Mouse (Mus musculus) midbrain, embryonic 11.5 days (tissue): ENCODE results near the gene Gclc. TPM values are rescaled to one million over a fixed set of nuclear protein-coding genes. Genes with fewer than 3 reads are reported as not detected.
"Not testable (repeated sequence)": the region's sequence is repeated elsewhere in the genome, so short reads cannot be mapped to it uniquely, and the experiment has no call there.

ENCODE experiments used
- ATAC-seq: fragments of 200-750 bp; cut with Nextera tagmentation; 2 replicates; pipeline ENCODE4 v1.8.0; 2017; ENCODE audit warnings: moderate TSS enrichment, moderate library complexity; ENCODE audit not compliant: low FRiP score
- DNase-seq: peaks from one replicate; pipeline ENCODE4 v3.0.0; 2015; ENCODE audit warnings: low spot score; ENCODE audit errors: missing footprints
- H3K27ac ChIP-seq: fragments of 300-500 bp; sonication (generic); 2 replicates; pipeline ENCODE4 v1.5.1; 2014; ENCODE audit warnings: low read depth, low read length
- H3K27me3 ChIP-seq: fragments of 300-500 bp; sonication (generic); 2 replicates; pipeline ENCODE4 v1.6.1; 2014; ENCODE audit warnings: mild to moderate bottlenecking, low read length, moderate library complexity, mixed read lengths; ENCODE audit not compliant: control insufficient read depth, insufficient read depth
- H3K36me3 ChIP-seq: fragments of 300-500 bp; sonication (generic); 2 replicates; pipeline ENCODE4 v1.6.1; 2014; ENCODE audit warnings: mild to moderate bottlenecking, low read length, moderate library complexity, mixed read lengths; ENCODE audit not compliant: control insufficient read depth, insufficient read depth
- H3K4me1 ChIP-seq: fragments of 300-500 bp; sonication (generic); 2 replicates; pipeline ENCODE4 v1.6.1; 2014; ENCODE audit warnings: low read length; ENCODE audit not compliant: control insufficient read depth, insufficient read depth
- H3K4me2 ChIP-seq: fragments of 300-500 bp; sonication (generic); 2 replicates; pipeline ENCODE4 v1.6.1; 2014; ENCODE audit warnings: mild to moderate bottlenecking, moderate library complexity
- H3K4me3 ChIP-seq: fragments of 300-500 bp; sonication (generic); 2 replicates; pipeline ENCODE4 v1.5.1; 2014; ENCODE audit warnings: low read depth, low read length
- H3K9ac ChIP-seq: fragments of 300-500 bp; sonication (generic); 2 replicates; pipeline ENCODE4 v1.6.1; 2014; ENCODE audit warnings: low read length
- H3K9me3 ChIP-seq: fragments of 300-500 bp; sonication (generic); 2 replicates; pipeline ENCODE4 v1.6.1; 2016; ENCODE audit warnings: low read length; ENCODE audit not compliant: control insufficient read depth
- WGBS: fragments of 180-500 bp; shearing (Covaris S2); extraction: QIAGEN DNeasy Blood & Tissue Kit; methylation state at CpG from one replicate; pipeline ENCODE4 v1.1.7; 2014; 5-methylcytosine and 5-hydroxymethylcytosine counted together
- polyA plus RNA-seq: library from polyadenylated mRNA; unstranded; fragments of >200 nt; fragmentation: Nextera tagmentation; extraction: Ambion mirVana; gene quantifications from 2 replicates; pipeline ENCODE4 v1.2.1, GENCODE M21; 2014

The Gclc gene
- polyA plus RNA-seq, 1 experiment from 2014 or later = 21.0 TPM

- no peak for DNase-seq
- Histone ChIP-seq H3K4me3 (no peak overlapping the region), H3K36me3 (no peaks in the 10 kb centered on the region), H3K4me2 (no peak overlapping the region), H3K9ac (no peak overlapping the region), H3K27me3 (no peaks in the 10 kb centered on the region), H3K27ac (no peak overlapping the region), H3K9me3 (no peaks in the 10 kb centered on the region), H3K4me1 (no peaks in the 10 kb centered on the region)
- WGBS = 95% methylated on average over 6 of the region's 6 CpGs
- ATAC-seq = no peak
Measured at GRCm38 (mm10) chr9:77737298-77738041, 16.9 kb upstream of the Gclc start.

- no peak overlapping the region for H3K4me2 ChIP-seq
- no peaks in the 10 kb centered on the region for H3K27me3 ChIP-seq
- WGBS = 80% methylated on average over 1 of the region's 1 CpGs
- ATAC-seq (no peak), DNase-seq (no peak)
- H3K4me1 ChIP-seq = no peaks in the 10 kb centered on the region
- no peaks in the 10 kb centered on the region for H3K36me3 ChIP-seq
- H3K4me3 ChIP-seq = no peak overlapping the region
- H3K9ac ChIP-seq = no peak overlapping the region
- no peak overlapping the region for H3K27ac ChIP-seq
- no peaks in the 10 kb centered on the region for H3K9me3 ChIP-seq
Measured at GRCm38 (mm10) chr9:77741452-77741851, 12.9 kb upstream of the Gclc start.

GRCm38 (mm10) chr9:77744798-77745197, 9.5 kb upstream of the Gclc start:
- Histone ChIP-seq H3K27me3 (no peaks in the 10 kb centered on the region), H3K4me3 (no peak overlapping the region), H3K9me3 (no peaks in the 10 kb centered on the region), H3K9ac (no peak overlapping the region), H3K4me2 (no peak overlapping the region), H3K4me1 (no peaks in the 10 kb centered on the region), H3K27ac (no peak overlapping the region), H3K36me3 (no peaks in the 10 kb centered on the region)
- ATAC-seq (no peak), DNase-seq (no peak)
- WGBS = 75% methylated on average over 3 of the region's 3 CpGs

- DNase-seq = peak; percentile 21
Measured at GRCm38 (mm10) chr9:77746315-77746714, 8.0 kb upstream of the Gclc start.

GRCm38 (mm10) chr9:77748292-77748691, 6.0 kb upstream of the Gclc start:
- H3K9me3 ChIP-seq, H3K4me2 ChIP-seq, DNase-seq, H3K36me3 ChIP-seq, H3K9ac ChIP-seq, H3K27ac ChIP-seq, H3K4me3 ChIP-seq, ATAC-seq, H3K4me1 ChIP-seq, H3K27me3 ChIP-seq: not testable (repeated sequence)
- 95% methylated on average over 1 of the region's 1 CpGs for WGBS

More at GRCm38 (mm10) chr9:77746315-77746714, 8.0 kb upstream of the Gclc start:
- Histone ChIP-seq H3K4me1 (no peaks in the 10 kb centered on the region), H3K4me2 (no peak overlapping the region), H3K9ac (no peak overlapping the region), H3K27ac (no peak overlapping the region), H3K4me3 (no peak overlapping the region), H3K27me3 (no peaks in the 10 kb centered on the region), H3K9me3 (no peaks in the 10 kb centered on the region), H3K36me3 (no peaks in the 10 kb centered on the region)
- ATAC-seq = no peak
- 46% methylated on average over 2 of the region's 2 CpGs for WGBS

- under 1% methylated on average over 79 of the region's 79 CpGs for WGBS
- Histone ChIP-seq H3K36me3 (no peaks in the 10 kb centered on the region), H3K9ac (peak overlapping the region; percentile 67), H3K4me3 (peak overlapping the region; percentile 43), H3K9me3 (no peaks in the 10 kb centered on the region), H3K4me1 (peaks cover 1% of the 10 kb centered on the region; the same call in 1 of the 2 replicates), H3K4me2 (peak overlapping the region; percentile 70), H3K27me3 (no peaks in the 10 kb centered on the region), H3K27ac (peak overlapping the region; percentile 61; the same call in 1 of the 2 replicates)
- ATAC-seq (peak; percentile 84), DNase-seq (peak; percentile 98)
Measured at GRCm38 (mm10) chr9:77750133-77751060, 3.9 kb upstream of the Gclc start.

- Histone ChIP-seq H3K4me3 (peak overlapping the region; percentile 43), H3K9ac (peak overlapping the region; percentile 67), H3K9me3 (no peaks in the 10 kb centered on the region), H3K27me3 (no peaks in the 10 kb centered on the region), H3K36me3 (no peaks in the 10 kb centered on the region), H3K27ac (peak overlapping the region; percentile 61; the same call in 1 of the 2 replicates), H3K4me1 (peaks cover 3% of the 10 kb centered on the region; the same call in 1 of the 2 replicates), H3K4me2 (peak overlapping the region; percentile 70)
- DNase-seq = no peak
- ATAC-seq = peak; percentile 2; the same call in 1 of the 2 replicates
- 1% methylated on average over 12 of the region's 12 CpGs for WGBS
Measured at GRCm38 (mm10) chr9:77751091-77751521, 3.2 kb upstream of the Gclc start.

GRCm38 (mm10) chr9:77754728-77755402, 530 bp downstream of the Gclc start:
- DNase-seq (peak; percentile 97), ATAC-seq (peak; percentile 88)
- Histone ChIP-seq H3K4me3 (peak overlapping the region; percentile 70), H3K4me1 (peaks cover 3% of the 10 kb centered on the region; the same call in 1 of the 2 replicates), H3K4me2 (peak overlapping the region; percentile 74), H3K27me3 (no peaks in the 10 kb centered on the region), H3K27ac (peak overlapping the region; percentile 74), H3K9me3 (no peaks in the 10 kb centered on the region), H3K9ac (peak overlapping the region; percentile 85), H3K36me3 (no peaks in the 10 kb centered on the region)
- WGBS = under 1% methylated on average over 55 of the region's 57 CpGs
